Mouse (Mus musculus) intestine, embryonic 14.5 days (tissue): ENCODE measurements around the gene Vmo1. TPM values are rescaled to one million over a fixed set of nuclear protein-coding genes. Genes with fewer than 3 reads are reported as not detected.
A peak's percentile ranks its signal among the peaks of the same experiment; 100 is the strongest.

Experiments used
- ATAC-seq: fragments of 200-750 bp; cut with Nextera tagmentation; replicated peaks from 2 replicates; pipeline ENCODE4 v1.8.0; 2017; ENCODE audit warnings: low read depth, moderate number of reproducible peaks, moderate TSS enrichment, moderate library complexity; ENCODE audit not compliant: low FRiP score, low TSS enrichment
- DNase-seq: peaks from one replicate; pipeline ENCODE4 v3.0.0-alpha.2; 2018; ENCODE audit warnings: low spot score
- H3K27ac ChIP-seq: fragments of 300-500 bp; sonication (generic); 2 replicates; pipeline ENCODE4 v1.5.1; 2014; ENCODE audit warnings: low read depth, mild to moderate bottlenecking, control low read depth
- H3K27me3 ChIP-seq: fragments of 300-500 bp; sonication (generic); replicated peaks from 2 replicates; pipeline ENCODE4 v1.6.1; 2014; ENCODE audit warnings: low read length, control low read depth; ENCODE audit not compliant: control insufficient read depth, insufficient read depth
- H3K36me3 ChIP-seq: fragments of 300-500 bp; sonication (generic); 2 replicates; pipeline ENCODE4 v1.6.1; 2014; ENCODE audit warnings: low read length, control low read depth; ENCODE audit not compliant: control insufficient read depth, insufficient read depth
- H3K4me1 ChIP-seq: fragments of 300-500 bp; sonication (generic); replicated peaks from 2 replicates; pipeline ENCODE4 v1.6.1; 2014; ENCODE audit warnings: low read length, control low read depth, mixed read lengths; ENCODE audit not compliant: control insufficient read depth, insufficient read depth
- H3K4me2 ChIP-seq: fragments of 300-500 bp; sonication (generic); 2 replicates; pipeline ENCODE4 v1.6.1; 2014; ENCODE audit warnings: low read length
- H3K4me3 ChIP-seq: fragments of 300-500 bp; sonication (generic); 2 replicates; pipeline ENCODE4 v1.5.1; 2014; ENCODE audit warnings: low read depth, low read length, control low read depth, mixed read lengths
- H3K9ac ChIP-seq: fragments of 300-500 bp; sonication (generic); 2 replicates; pipeline ENCODE4 v1.6.1; 2014; ENCODE audit warnings: mild to moderate bottlenecking, low read length
- H3K9me3 ChIP-seq: fragments of 300-500 bp; sonication (generic); 2 replicates; pipeline ENCODE4 v1.6.1; 2016; ENCODE audit warnings: low read length, control low read depth; ENCODE audit not compliant: control insufficient read depth
- WGBS: fragments of 180-500 bp; shearing (Covaris S2); extraction: QIAGEN DNeasy Blood & Tissue Kit; methylation state at CpG from one replicate; pipeline ENCODE4 v1.1.7; 2014; 5-methylcytosine and 5-hydroxymethylcytosine counted together
- polyA plus RNA-seq: library from polyadenylated mRNA; unstranded; fragments of >200 nt; fragmentation: Nextera tagmentation; extraction: Ambion mirVana; gene quantifications from 2 replicates; pipeline ENCODE4 v1.2.1, GENCODE M21; 2014

The Vmo1 gene
- polyA plus RNA-seq, 1 experiment from 2014 or later: 0.28 TPM

- 50% methylated on average over 9 of the region's 9 CpGs for WGBS
Measured at GRCm38 (mm10) chr11:70504970-70505369, 9.4 kb downstream of the Vmo1 start, which contains the start of gene Tm4sf5. Tm4sf5 (plus strand) TSS chr11:70505244.

GRCm38 (mm10) chr11:70502018-70502417, 12.4 kb downstream of the Vmo1 start:
- Histone ChIP-seq H3K36me3 (no peaks in the 10 kb centered on the region), H3K27ac (no peak overlapping the region), H3K4me3 (no peak overlapping the region), H3K4me1 (0 out of 2 replicates have a peak, but pooled peaks cover 2% of the 10 kb centered on the region), H3K4me2 (no peak overlapping the region), H3K27me3 (no peaks in the 10 kb centered on the region), H3K9me3 (no peaks in the 10 kb centered on the region), H3K9ac (no peak overlapping the region)
- 49% methylated on average over 3 of the region's 3 CpGs for WGBS
- no peak for ATAC-seq
- no peak for DNase-seq

More at GRCm38 (mm10) chr11:70504970-70505369, 9.4 kb downstream of the Vmo1 start, which contains the start of gene Tm4sf5:
- H3K4me2 ChIP-seq: peak within 1 kb of the TSS; percentile 39
- peaks cover 7% of the 10 kb centered on the region; the same call in 1 of the 2 replicates for H3K27me3 ChIP-seq
- no peak within 1 kb of the TSS; the same call in 1 of the 2 replicates for H3K9ac ChIP-seq
- no peaks in the 10 kb centered on the region for H3K9me3 ChIP-seq
- no peaks in the 10 kb centered on the region for H3K36me3 ChIP-seq
- H3K4me1 ChIP-seq: peaks cover 6% of the 10 kb centered on the region; the same call in 1 of the 2 replicates
- H3K4me3 ChIP-seq: peak within 1 kb of the TSS; percentile 22
- DNase-seq (no peak), ATAC-seq (peak; percentile 85)
- H3K27ac ChIP-seq: peak within 1 kb of the TSS; percentile 75

- Histone ChIP-seq H3K9me3 (no peaks in the 10 kb centered on the region), H3K36me3 (no peaks in the 10 kb centered on the region)
- WGBS: 79% methylated on average over 1 of the region's 1 CpGs
Measured at GRCm38 (mm10) chr11:70500476-70500812, 14.0 kb downstream of the Vmo1 start.

DNA sequence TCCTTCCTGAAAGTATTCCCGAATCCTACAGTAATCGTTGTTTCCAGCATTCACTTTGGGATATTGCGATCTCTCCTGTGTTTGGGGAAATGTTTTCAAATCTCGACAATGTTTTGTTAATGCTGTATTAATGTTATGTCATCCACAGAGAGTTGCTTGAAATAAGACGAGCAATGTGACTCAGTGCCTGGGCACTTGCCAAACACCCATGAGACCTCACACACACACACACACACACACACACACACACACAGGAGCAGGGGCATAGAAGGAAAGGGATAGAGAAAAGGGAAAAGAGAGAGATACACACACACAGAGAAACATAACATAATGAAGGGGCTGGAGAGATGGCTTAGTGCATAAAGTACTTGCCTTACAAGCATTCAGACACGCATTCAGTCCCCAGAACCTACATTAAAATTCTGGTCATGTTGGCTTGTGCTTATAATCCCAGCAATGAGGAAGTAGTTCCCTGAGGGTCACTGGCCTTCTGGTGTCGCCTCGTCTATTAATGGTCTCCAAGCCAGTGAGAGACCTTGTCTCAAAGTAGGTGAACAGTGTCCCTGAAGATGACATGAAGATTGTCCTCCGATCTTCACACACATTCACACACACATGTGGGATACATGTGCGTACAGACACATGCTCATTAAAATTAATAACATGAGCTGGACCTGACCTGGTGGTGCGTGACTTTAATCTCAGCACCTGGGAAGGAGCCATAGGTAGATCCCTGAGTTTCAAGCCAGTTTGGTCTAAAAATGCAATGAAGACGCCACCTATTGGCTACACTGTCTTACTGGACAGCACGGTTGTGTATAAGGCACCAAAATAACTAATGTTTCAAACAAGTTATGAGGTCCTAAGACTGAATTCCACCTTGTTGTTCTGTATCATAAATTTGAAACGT, 14.6 kb downstream of the Vmo1 start:
- ATAC-seq (no peak), DNase-seq (no peak)
- WGBS: 67% methylated on average over 14 of the region's 14 CpGs
- Histone ChIP-seq H3K4me2 (no peak overlapping the region), H3K27ac (no peak overlapping the region), H3K36me3 (no peaks in the 10 kb centered on the region), H3K4me3 (no peak overlapping the region), H3K9me3 (no peaks in the 10 kb centered on the region), H3K27me3 (no peaks in the 10 kb centered on the region), H3K9ac (no peak overlapping the region), H3K4me1 (no peaks in the 10 kb centered on the region)

More at GRCm38 (mm10) chr11:70500476-70500812, 14.0 kb downstream of the Vmo1 start:
- Histone ChIP-seq H3K27me3 (no peaks in the 10 kb centered on the region), H3K4me3 (no peak overlapping the region), H3K9ac (no peak overlapping the region), H3K4me2 (no peak overlapping the region), H3K27ac (no peak overlapping the region), H3K4me1 (no peaks in the 10 kb centered on the region)
- ATAC-seq (no peak), DNase-seq (no peak)

DNA sequence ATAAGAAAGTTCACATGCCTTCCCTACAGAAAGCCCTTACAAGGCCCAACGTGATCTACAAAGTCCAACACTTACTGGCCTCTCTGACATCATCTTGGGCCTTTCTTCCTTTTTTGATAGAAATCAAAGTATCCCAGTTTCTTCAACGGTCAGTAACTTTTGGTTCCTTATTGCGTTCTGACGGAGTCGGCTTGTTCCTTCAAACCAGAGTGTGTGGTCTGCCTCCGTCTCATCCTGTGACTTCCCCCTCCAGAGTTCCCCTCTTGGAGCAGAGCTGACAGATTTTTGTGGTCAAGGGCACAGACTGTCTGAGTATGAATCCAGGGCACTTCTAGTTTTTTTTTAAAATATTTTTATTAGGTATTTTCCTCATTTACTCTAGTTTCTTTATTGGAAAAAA, 24.7 kb downstream of the Vmo1 start:
- no peak for ATAC-seq
- no peak for DNase-seq
- Histone ChIP-seq H3K27ac (no peak overlapping the region), H3K9ac (no peak overlapping the region), H3K4me2 (no peak overlapping the region), H3K27me3 (no peaks in the 10 kb centered on the region), H3K36me3 (no peaks in the 10 kb centered on the region), H3K4me3 (no peak overlapping the region), H3K9me3 (no peaks in the 10 kb centered on the region), H3K4me1 (no peaks in the 10 kb centered on the region)
- WGBS: 89% methylated on average over 6 of the region's 6 CpGs

DNA sequence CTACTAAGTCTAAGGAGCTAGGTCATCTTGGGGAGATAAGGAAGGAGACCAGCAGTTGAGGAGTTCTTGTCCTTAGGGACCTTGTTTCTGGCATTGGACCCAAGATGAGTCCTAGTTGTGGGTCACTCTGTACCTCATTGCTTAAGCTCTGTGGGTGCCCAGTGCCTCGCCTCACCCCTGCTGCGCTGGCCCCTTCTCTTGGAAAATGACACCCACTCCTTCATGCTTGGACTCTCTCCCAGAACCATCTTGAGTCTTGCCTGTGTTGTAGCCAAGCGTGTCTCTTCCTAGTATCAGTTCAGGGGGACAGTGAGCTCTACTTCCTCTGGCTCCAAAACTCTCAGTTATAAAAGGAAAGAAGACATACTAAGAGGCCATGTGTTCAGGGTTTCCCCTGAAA, 25.3 kb downstream of the Vmo1 start:
- ATAC-seq (no peak), DNase-seq (no peak)
- H3K36me3 ChIP-seq: no peaks in the 10 kb centered on the region
- no peaks in the 10 kb centered on the region for H3K9me3 ChIP-seq
- no peak overlapping the region for H3K4me2 ChIP-seq
- H3K4me3 ChIP-seq: no peak overlapping the region
- H3K27me3 ChIP-seq: no peaks in the 10 kb centered on the region
- no peak overlapping the region for H3K27ac ChIP-seq
- WGBS: 86% methylated on average over 3 of the region's 3 CpGs
- H3K9ac ChIP-seq: no peak overlapping the region
- no peaks in the 10 kb centered on the region for H3K4me1 ChIP-seq

DNA sequence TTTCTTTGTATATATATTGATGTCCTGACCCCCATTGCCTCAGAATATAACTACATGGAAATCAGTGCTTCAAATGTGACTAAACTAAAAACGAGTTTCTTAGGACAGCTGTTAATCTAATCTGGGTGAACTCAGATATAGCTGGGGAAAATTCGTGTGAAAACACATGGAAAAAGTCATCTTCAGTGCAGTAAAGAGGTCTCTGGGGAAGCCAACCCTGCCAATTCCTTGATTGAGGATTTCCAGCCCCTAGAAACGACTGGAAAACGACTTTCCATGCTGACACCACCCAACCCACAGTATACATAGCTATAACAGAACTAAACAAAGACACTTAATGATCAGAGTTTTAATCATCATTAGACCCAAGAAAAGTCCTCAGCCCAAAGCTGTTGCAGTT, 26.6 kb downstream of the Vmo1 start:
- no peak for DNase-seq

GRCm38 (mm10) chr11:70485498-70485897, 28.9 kb downstream of the Vmo1 start:
- H3K27me3 ChIP-seq: no peaks in the 10 kb centered on the region
- WGBS: 62% methylated on average over 2 of the region's 2 CpGs
- no peaks in the 10 kb centered on the region for H3K9me3 ChIP-seq
- H3K36me3 ChIP-seq: no peaks in the 10 kb centered on the region
- H3K4me1 ChIP-seq: no peaks in the 10 kb centered on the region
- H3K4me2 ChIP-seq: no peak overlapping the region
- H3K4me3 ChIP-seq: no peak overlapping the region
- H3K27ac ChIP-seq: no peak overlapping the region
- no peak for DNase-seq
- no peak overlapping the region for H3K9ac ChIP-seq
- no peak for ATAC-seq

More for the DNA sequence above, 26.6 kb downstream of the Vmo1 start:
- Histone ChIP-seq H3K9me3 (no peaks in the 10 kb centered on the region), H3K9ac (no peak overlapping the region), H3K27me3 (no peaks in the 10 kb centered on the region), H3K4me1 (no peaks in the 10 kb centered on the region), H3K4me2 (no peak overlapping the region), H3K27ac (no peak overlapping the region), H3K4me3 (no peak overlapping the region), H3K36me3 (no peaks in the 10 kb centered on the region)
- no peak for ATAC-seq
- WGBS: 46% methylated on average over 4 of the region's 4 CpGs
